Mouse (Mus musculus): ENCODE measurements at regions not wholly inside any gene's neighbourhood (a gene's known extent, or its start where the extent isn't known, plus 50 kb on each side); places are given as distances from the start of the nearest gene placed in this dataset.

DNA sequence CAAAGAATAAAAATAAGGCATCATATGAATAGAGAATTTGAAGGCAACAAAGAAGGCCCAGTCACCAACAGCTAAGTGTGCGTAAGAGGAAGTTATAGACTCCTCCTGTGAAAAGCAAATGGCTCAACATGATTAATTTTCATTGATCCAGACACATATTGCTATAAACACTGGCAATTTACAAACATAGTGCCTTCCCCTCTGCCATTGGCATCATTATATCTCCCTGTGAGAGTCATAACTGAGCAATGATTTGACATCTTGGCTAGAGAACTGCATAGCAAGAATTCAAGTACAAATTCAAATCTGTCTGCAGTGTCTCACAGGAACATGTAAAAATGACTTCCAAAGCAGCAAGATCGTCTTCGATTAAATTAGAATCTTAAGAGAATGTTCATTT, 167.2 kb upstream of the Mbnl1 start:
- no peaks in the 10 kb centered on the region for H3K27me3 ChIP-seq (replicated peaks)

DNA sequence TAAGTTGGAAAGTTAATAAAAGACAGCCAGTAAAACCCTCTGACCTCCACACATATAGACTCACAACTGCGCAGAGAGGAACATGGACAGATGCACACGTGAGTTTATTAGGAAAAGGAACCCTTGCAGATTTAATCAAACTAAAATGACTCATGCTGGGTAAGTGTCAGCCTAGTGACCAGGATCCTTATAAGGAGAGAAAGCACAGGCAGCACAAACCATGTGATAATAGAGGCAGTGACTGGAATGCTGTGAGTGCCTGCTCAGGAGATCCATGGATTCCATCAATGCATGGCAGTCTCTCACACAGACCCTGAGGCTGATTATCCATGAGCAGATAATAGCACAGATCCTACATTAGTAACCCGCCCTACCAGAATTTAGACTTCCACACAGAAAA, 162.2 kb upstream of the Mbnl1 start:
- H3K36me3 ChIP-seq (replicated peaks; ENCODE audit: low read length): no peaks in the 10 kb centered on the region
- no peaks in the 10 kb centered on the region for H3K27me3 ChIP-seq (replicated peaks)
- H3K9me3 ChIP-seq: no peaks in the 10 kb centered on the region
- H3K4me1 ChIP-seq: peaks cover 10% of the 10 kb centered on the region
- no peak overlapping the region for H3K4me3 ChIP-seq (replicated peaks)
- no peak for TF ChIP-seq FLI1 (IDR thresholded peaks at IDR 0.05; ENCODE audit: low read length)
- no peak for TF ChIP-seq GATA1 (IDR thresholded peaks at IDR 0.05; ENCODE audit: borderline replicate concordance, low read length)

More for the DNA sequence above, 167.2 kb upstream of the Mbnl1 start:
- Histone ChIP-seq H3K36me3 (replicated peaks; ENCODE audit: low read length) (no peaks in the 10 kb centered on the region), H3K9me3 (no peaks in the 10 kb centered on the region), H3K4me1 (peaks cover 2% of the 10 kb centered on the region), H3K4me3 (replicated peaks) (no peak overlapping the region)
- TF ChIP-seq FLI1 (IDR thresholded peaks at IDR 0.05; ENCODE audit: low read length) (no peak), GATA1 (IDR thresholded peaks at IDR 0.05; ENCODE audit: borderline replicate concordance, low read length) (no peak)

DNA sequence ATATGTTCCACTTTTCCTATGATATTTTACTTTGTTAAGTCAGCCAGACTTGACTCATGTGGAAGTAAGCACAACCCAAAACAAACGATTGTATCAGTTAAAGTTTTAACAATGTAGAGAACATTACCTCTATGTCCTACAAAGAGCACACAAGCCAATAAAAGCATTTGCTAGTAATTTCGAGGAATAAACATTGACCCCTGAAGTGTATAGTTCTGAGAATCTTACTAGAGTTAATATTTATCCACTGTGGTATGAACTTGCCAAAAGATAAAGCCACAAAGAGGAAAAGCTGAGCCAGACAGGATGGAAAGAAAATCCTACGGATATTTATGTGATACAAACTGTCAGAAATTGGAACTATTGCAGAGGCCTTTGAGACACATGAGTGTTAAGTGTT, 161.5 kb upstream of the Mbnl1 start:
- Histone ChIP-seq H3K9me3 (no peaks in the 10 kb centered on the region), H3K27me3 (replicated peaks) (no peaks in the 10 kb centered on the region), H3K36me3 (replicated peaks; ENCODE audit: low read length) (no peaks in the 10 kb centered on the region), H3K4me3 (replicated peaks) (no peak overlapping the region), H3K4me1 (peaks cover 10% of the 10 kb centered on the region)
- TF ChIP-seq GATA1 (IDR thresholded peaks at IDR 0.05; ENCODE audit: borderline replicate concordance, low read length) (no peak), FLI1 (IDR thresholded peaks at IDR 0.05; ENCODE audit: low read length) (no peak)

DNA sequence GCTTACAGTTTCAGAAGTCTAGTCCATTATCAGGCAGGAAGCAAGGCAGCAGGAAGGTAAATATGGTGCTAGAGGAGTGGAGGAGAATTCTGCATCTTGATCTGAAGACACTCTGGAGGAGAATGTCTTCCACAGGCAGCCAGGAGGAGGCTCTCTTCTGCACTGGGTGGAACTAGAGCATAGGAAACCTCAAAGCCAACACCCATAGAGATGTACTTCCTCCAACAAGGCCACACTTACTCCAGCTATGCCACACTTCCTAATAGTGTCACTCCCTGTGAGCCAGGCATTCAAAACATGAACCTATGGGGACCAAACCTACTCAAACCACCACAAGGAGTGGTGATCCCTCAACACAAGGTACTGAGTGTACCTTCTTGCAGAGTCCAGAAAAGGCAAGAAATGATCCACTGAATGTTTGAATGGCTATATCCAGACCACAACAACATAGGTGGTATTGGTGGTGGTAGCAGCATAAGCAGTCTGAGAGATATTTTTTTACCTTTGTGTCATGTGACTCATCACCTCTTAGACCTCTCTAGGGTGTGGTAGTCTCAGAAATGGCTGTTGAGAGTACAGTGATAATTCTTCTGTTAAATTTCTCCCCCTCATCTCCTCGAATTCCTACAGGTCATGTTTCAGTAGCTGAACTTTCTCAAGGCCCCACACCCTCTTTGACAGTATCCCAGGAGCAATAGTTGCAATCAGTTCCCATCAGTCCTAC, 152.3 kb upstream of the Mbnl1 start:
- H3K9me3 ChIP-seq: no peaks in the 10 kb centered on the region
- peaks cover 14% of the 10 kb centered on the region for H3K4me1 ChIP-seq
- no peaks in the 10 kb centered on the region for H3K27me3 ChIP-seq (replicated peaks)
- no peaks in the 10 kb centered on the region for H3K36me3 ChIP-seq (replicated peaks; ENCODE audit: low read length)
- TF ChIP-seq FLI1 (IDR thresholded peaks at IDR 0.05; ENCODE audit: low read length) (no peak), GATA1 (IDR thresholded peaks at IDR 0.05; ENCODE audit: borderline replicate concordance, low read length) (no peak)
- H3K4me3 ChIP-seq (replicated peaks): no peak overlapping the region

DNA sequence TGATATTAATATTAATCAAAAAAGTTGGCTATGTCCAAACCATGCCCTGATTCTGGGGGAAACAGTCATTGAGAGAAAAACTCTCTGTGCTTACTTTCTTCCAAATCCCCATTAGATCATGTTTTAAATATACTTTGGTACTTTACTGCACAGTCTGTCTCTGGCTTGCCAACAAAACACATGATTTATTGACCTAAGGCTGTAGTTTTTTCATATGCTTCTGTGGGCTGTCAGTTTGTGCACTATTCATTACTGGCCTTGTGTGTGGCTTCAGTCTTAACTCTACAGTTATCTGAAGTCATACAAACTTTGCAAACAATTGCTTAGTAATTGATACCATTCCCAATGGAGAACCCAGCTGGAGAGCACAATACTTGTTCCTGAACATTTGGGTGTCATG, 149.1 kb upstream of the Mbnl1 start:
- H3K9me3 ChIP-seq: no peaks in the 10 kb centered on the region
- H3K4me1 ChIP-seq: peaks cover 14% of the 10 kb centered on the region
- no peaks in the 10 kb centered on the region for H3K36me3 ChIP-seq (replicated peaks; ENCODE audit: low read length)
- no peaks in the 10 kb centered on the region for H3K27me3 ChIP-seq (replicated peaks)
- TF ChIP-seq FLI1 (IDR thresholded peaks at IDR 0.05; ENCODE audit: low read length) (no peak), GATA1 (IDR thresholded peaks at IDR 0.05; ENCODE audit: borderline replicate concordance, low read length) (no peak)
- no peak overlapping the region for H3K4me3 ChIP-seq (replicated peaks)

DNA sequence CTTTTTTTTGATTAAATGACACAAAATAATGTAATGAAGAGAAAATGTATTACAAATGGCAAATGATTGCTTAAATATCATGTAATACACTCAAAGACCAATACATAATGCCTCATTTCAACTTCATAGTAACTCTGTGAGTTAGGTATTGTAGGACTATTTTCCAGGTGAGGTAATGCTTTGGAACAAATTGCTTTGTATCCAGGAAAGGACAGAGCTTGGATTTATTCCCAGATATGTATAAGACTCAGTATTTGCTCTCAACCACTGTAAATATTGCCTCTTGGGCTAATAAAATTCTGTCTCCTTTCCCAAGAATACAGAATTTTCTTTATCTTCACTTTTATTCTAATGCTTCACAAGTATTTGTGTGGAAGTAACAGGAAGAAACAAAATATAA, 148.2 kb upstream of the Mbnl1 start:
- Histone ChIP-seq H3K36me3 (replicated peaks; ENCODE audit: low read length) (no peaks in the 10 kb centered on the region), H3K4me3 (replicated peaks) (no peak overlapping the region), H3K9me3 (no peaks in the 10 kb centered on the region), H3K4me1 (peaks cover 14% of the 10 kb centered on the region), H3K27me3 (replicated peaks) (no peaks in the 10 kb centered on the region)
- TF ChIP-seq FLI1 (IDR thresholded peaks at IDR 0.05; ENCODE audit: low read length): no peak
- no peak for TF ChIP-seq GATA1 (IDR thresholded peaks at IDR 0.05; ENCODE audit: borderline replicate concordance, low read length)

DNA sequence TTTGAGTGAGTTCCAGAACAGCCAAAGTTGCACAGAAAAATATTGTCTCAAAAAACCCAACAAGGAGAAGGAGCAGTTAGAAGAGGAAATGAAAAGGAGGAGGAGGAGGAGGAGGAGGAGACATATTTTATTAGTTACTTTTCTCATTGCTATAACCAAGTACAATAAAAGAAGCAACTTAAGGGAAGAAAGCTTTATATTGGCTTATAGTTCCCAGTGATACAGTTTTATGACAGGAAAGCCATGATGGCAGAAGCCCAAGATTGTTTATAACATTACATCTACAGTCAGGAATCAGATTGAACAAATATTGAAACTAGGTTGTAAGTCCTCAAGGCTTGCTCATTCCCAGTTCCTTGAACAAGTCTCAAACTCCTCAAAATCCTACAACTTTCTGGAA, 147.7 kb upstream of the Mbnl1 start:
- Histone ChIP-seq H3K27me3 (replicated peaks) (no peaks in the 10 kb centered on the region), H3K36me3 (replicated peaks; ENCODE audit: low read length) (no peaks in the 10 kb centered on the region), H3K9me3 (no peaks in the 10 kb centered on the region), H3K4me3 (replicated peaks) (no peak overlapping the region), H3K4me1 (peaks cover 10% of the 10 kb centered on the region)
- TF ChIP-seq GATA1 (IDR thresholded peaks at IDR 0.05; ENCODE audit: borderline replicate concordance, low read length) (no peak), FLI1 (IDR thresholded peaks at IDR 0.05; ENCODE audit: low read length) (no peak)

DNA sequence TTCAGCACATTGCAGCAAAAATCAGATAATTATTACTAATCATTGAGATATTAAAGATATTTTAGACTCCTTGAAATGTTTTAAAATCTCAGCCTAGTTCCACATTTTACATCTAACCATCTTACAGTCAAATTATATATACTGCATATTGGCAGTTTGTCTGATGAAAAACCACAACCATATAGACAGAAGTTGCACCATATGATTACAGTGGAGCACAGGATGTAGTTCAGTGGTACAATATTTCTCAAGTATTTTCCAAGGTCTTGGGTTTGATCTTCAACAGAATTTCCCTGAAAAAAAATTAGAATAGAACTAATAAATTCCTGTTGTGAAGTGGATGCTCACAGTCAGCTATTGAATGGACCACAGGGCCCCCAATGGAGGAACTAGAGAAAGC, 140.2 kb upstream of the Mbnl1 start:
- Histone ChIP-seq H3K27me3 (replicated peaks) (no peaks in the 10 kb centered on the region), H3K36me3 (replicated peaks; ENCODE audit: low read length) (no peaks in the 10 kb centered on the region), H3K4me1 (no peaks in the 10 kb centered on the region), H3K9me3 (no peaks in the 10 kb centered on the region), H3K4me3 (replicated peaks) (no peak overlapping the region)
- TF ChIP-seq GATA1 (IDR thresholded peaks at IDR 0.05; ENCODE audit: borderline replicate concordance, low read length): no peak
- no peak for TF ChIP-seq FLI1 (IDR thresholded peaks at IDR 0.05; ENCODE audit: low read length)

DNA sequence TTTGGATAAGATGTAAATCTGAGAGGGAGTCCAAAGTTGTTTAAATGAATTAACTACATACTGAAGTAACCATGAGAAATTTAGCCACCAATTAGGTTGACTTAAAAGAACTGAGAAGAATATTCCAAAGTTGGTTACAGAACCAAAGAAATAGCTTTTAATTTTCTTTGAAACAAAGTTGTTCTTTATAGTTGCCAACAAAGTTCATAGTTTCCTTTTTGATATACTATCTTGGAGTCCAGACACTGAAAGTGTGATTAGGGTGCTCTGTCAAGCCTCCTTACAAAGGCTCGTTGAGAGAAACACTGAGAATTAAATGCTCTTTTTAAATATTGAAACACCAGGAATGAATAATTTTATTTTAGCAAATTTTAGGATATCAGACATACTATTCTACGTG, 139.0 kb upstream of the Mbnl1 start:
- H3K9me3 ChIP-seq: no peaks in the 10 kb centered on the region
- H3K4me1 ChIP-seq: no peaks in the 10 kb centered on the region
- TF ChIP-seq FLI1 (IDR thresholded peaks at IDR 0.05; ENCODE audit: low read length) (no peak), GATA1 (IDR thresholded peaks at IDR 0.05; ENCODE audit: borderline replicate concordance, low read length) (no peak)
- H3K36me3 ChIP-seq (replicated peaks; ENCODE audit: low read length): no peaks in the 10 kb centered on the region
- no peaks in the 10 kb centered on the region for H3K27me3 ChIP-seq (replicated peaks)
- H3K4me3 ChIP-seq (replicated peaks): no peak overlapping the region

DNA sequence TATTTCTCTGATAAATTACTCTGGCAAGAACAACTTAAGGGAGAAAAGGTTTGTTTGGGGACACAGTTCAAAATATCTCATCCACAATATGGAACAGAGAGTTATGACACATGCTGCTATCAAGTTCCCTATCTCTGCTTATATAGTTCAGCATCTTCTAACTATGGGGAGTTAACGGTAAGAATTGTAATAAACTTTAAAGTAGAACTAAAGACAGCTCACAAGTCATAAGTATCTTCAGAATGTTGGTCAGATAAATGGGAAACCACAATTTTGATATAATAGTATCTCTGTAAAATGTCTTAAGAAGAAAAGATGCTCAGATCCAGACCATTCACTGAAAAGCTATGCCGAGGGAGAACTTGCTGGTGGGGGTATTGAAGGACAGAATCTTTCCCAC, 138.5 kb upstream of the Mbnl1 start:
- TF ChIP-seq GATA1 (IDR thresholded peaks at IDR 0.05; ENCODE audit: borderline replicate concordance, low read length) (no peak), FLI1 (IDR thresholded peaks at IDR 0.05; ENCODE audit: low read length) (no peak)
- Histone ChIP-seq H3K9me3 (no peaks in the 10 kb centered on the region), H3K27me3 (replicated peaks) (no peaks in the 10 kb centered on the region), H3K4me3 (replicated peaks) (no peak overlapping the region), H3K4me1 (no peaks in the 10 kb centered on the region), H3K36me3 (replicated peaks; ENCODE audit: low read length) (no peaks in the 10 kb centered on the region)

Measured in megakaryocyte, embryonic 14.5 days (primary cell).